Mouse (Mus musculus): ENCODE results near the gene Itsn1. TPM values are rescaled to one million over a fixed set of nuclear protein-coding genes. Genes with fewer than 3 reads are reported as not detected.

Itsn1 gene
- total RNA-seq, 2 experiments from 2014 or later: 45.6 to 52.0 TPM

- intact Hi-C loops (cut with DNase I; ENCODE audit: low total_unique reads): no loop called here
Measured at GRCm38 (mm10) chr16:91833121-91833520, 104.0 kb downstream of the Itsn1 start.

GRCm38 (mm10) chr16:91833558-91833957 lies 104.5 kb downstream of the Itsn1 start:
- intact Hi-C loops (cut with DNase I; ENCODE audit: low total_unique reads): no loop called here
- DNase-seq: no peak

More at GRCm38 (mm10) chr16:91833121-91833520, 104.0 kb downstream of the Itsn1 start:
- no peak for DNase-seq

GRCm38 (mm10) chr16:91833981-91834380 lies 104.9 kb downstream of the Itsn1 start:
- intact Hi-C loops (cut with DNase I; ENCODE audit: low total_unique reads): no loop called here
- DNase-seq: no peak

- DNase-seq: no peak
- intact Hi-C loops (cut with DNase I; ENCODE audit: low total_unique reads): no loop called here
Measured at GRCm38 (mm10) chr16:91835790-91836189, 106.7 kb downstream of the Itsn1 start.

GRCm38 (mm10) chr16:91836592-91837557 lies 107.8 kb downstream of the Itsn1 start:
- intact Hi-C loops (cut with DNase I; ENCODE audit: low total_unique reads): no loop called here

GRCm38 (mm10) chr16:91837558-91838041 lies 108.5 kb downstream of the Itsn1 start:
- intact Hi-C loops (cut with DNase I; ENCODE audit: low total_unique reads): no loop called here
- no peak for DNase-seq

More at GRCm38 (mm10) chr16:91836592-91837557, 107.8 kb downstream of the Itsn1 start:
- DNase-seq: no peak

GRCm38 (mm10) chr16:91838771-91839170 lies 109.7 kb downstream of the Itsn1 start:
- no peak for DNase-seq
- intact Hi-C loops (cut with DNase I; ENCODE audit: low total_unique reads): no loop called here

GRCm38 (mm10) chr16:91839462-91839861 lies 110.4 kb downstream of the Itsn1 start:
- DNase-seq: peak; percentile 56
- intact Hi-C loops (cut with DNase I; ENCODE audit: low total_unique reads): no loop called here

- peak; percentile 79 for DNase-seq
- intact Hi-C loops (cut with DNase I; ENCODE audit: low total_unique reads): no loop called here
Measured at GRCm38 (mm10) chr16:91841026-91841630, 112.0 kb downstream of the Itsn1 start.

- intact Hi-C loops (cut with DNase I; ENCODE audit: low total_unique reads): no loop called here
Measured at GRCm38 (mm10) chr16:91846089-91846741, 117.1 kb downstream of the Itsn1 start.

GRCm38 (mm10) chr16:91847525-91848225 lies 118.6 kb downstream of the Itsn1 start:
- intact Hi-C loops (cut with DNase I; ENCODE audit: low total_unique reads): no loop called here
- no peak for DNase-seq

More at GRCm38 (mm10) chr16:91846089-91846741, 117.1 kb downstream of the Itsn1 start:
- DNase-seq: no peak

- DNase-seq: no peak
Measured at GRCm38 (mm10) chr16:91848505-91848904, 119.4 kb downstream of the Itsn1 start.

GRCm38 (mm10) chr16:91848906-91849603 lies 120.0 kb downstream of the Itsn1 start:
- intact Hi-C loops (cut with DNase I; ENCODE audit: low total_unique reads): no loop called here

More at GRCm38 (mm10) chr16:91848505-91848904, 119.4 kb downstream of the Itsn1 start:
- intact Hi-C loops (cut with DNase I; ENCODE audit: low total_unique reads): no loop called here

GRCm38 (mm10) chr16:91850175-91850574 lies 121.1 kb downstream of the Itsn1 start:
- intact Hi-C loops (cut with DNase I; ENCODE audit: low total_unique reads): no loop called here
- DNase-seq: no peak

More at GRCm38 (mm10) chr16:91848906-91849603, 120.0 kb downstream of the Itsn1 start:
- no peak for DNase-seq

- intact Hi-C loops (cut with DNase I; ENCODE audit: low total_unique reads): no loop called here
- DNase-seq: no peak
Measured at GRCm38 (mm10) chr16:91851456-91852231, 122.6 kb downstream of the Itsn1 start.

- no peak for DNase-seq
- intact Hi-C loops (cut with DNase I; ENCODE audit: low total_unique reads): no loop called here
Measured at GRCm38 (mm10) chr16:91852753-91853152, 123.7 kb downstream of the Itsn1 start.

- DNase-seq: no peak
- intact Hi-C loops (cut with DNase I; ENCODE audit: low total_unique reads): no loop called here
Measured at GRCm38 (mm10) chr16:91853223-91853622, 124.1 kb downstream of the Itsn1 start.

GRCm38 (mm10) chr16:91858695-91859094 lies 129.6 kb downstream of the Itsn1 start:
- intact Hi-C loops (cut with DNase I; ENCODE audit: low total_unique reads): no loop called here
- DNase-seq: no peak

Data from gastrocnemius, postnatal 14 days (tissue).